Mouse (Mus musculus): Measurements from ENCODE around the gene Saysd1. TPM values are rescaled to one million over a fixed set of nuclear protein-coding genes. Genes with fewer than 3 reads are reported as not detected.

Gene Saysd1
- total and polyA plus RNA-seq, 3 experiments: 3.2 to 4.4 TPM; not detected in 1

GRCm38 (mm10) chr14:20120012-20120411 is 18.3 kb downstream of the Saysd1 start:
- H3K27ac ChIP-seq (ENCODE audit: control insufficient read depth, low read depth, low read length): no peak overlapping the region
- no peaks in the 10 kb centered on the region for H3K79me2 ChIP-seq (ENCODE audit: control insufficient read depth, insufficient read depth, low read length, poor library complexity)
- H3K9ac ChIP-seq (ENCODE audit: control insufficient read depth, low read depth, low read length, poor library complexity, severe bottlenecking): no peak overlapping the region
- peaks cover 3 to 6% of the 10 kb centered on the region in 2 experiments; a peak in 3 of 4 replicates for H3K27me3 ChIP-seq (ENCODE audit: control insufficient read depth in 1 of 2, insufficient read depth in 2 of 2, low read length in 2 of 2)
- TF ChIP-seq TCF12 (IDR thresholded peaks at IDR 0.05; ENCODE audit: low read depth, low read length) (no peak), TAL1 (IDR thresholded peaks at IDR 0.05; ENCODE audit: low read length) (no peak), E2F4 (IDR thresholded peaks at IDR 0.05; ENCODE audit: borderline replicate concordance, low read depth, low read length) (no peak), NELFE (IDR thresholded peaks at IDR 0.05; ENCODE audit: low read depth, low read length) (no peak), USF2 (IDR thresholded peaks at IDR 0.05; ENCODE audit: borderline replicate concordance in 1 of 2, insufficient read depth in 1 of 2, low read depth in 1 of 2, low read length in 2 of 2) (no peak), UBTF (IDR thresholded peaks at IDR 0.05; ENCODE audit: borderline replicate concordance, insufficient read depth, low read depth, low read length) (no peak), CHD2 (IDR thresholded peaks at IDR 0.05; ENCODE audit: low read length) (no peak), NRF1 (IDR thresholded peaks at IDR 0.05; ENCODE audit: insufficient read depth, low read depth, low read length, poor library complexity, severe bottlenecking) (no peak), KAT2A (conservative IDR thresholded peaks at IDR 0.05; ENCODE audit: low read depth, low read length) (no peak), JUND (IDR thresholded peaks at IDR 0.05; ENCODE audit: low read depth, low read length) (no peak)
- H3K4me3 ChIP-seq (ENCODE audit: control insufficient read depth in 1 of 2, insufficient read depth in 1 of 2, low read depth in 2 of 2, low read length in 2 of 2): no peak overlapping the region
- no peaks in the 10 kb centered on the region for H3K9me3 ChIP-seq (replicated peaks; ENCODE audit: insufficient read depth, low read length)
- H3K36me3 ChIP-seq (ENCODE audit: control insufficient read depth in 1 of 2, insufficient read depth in 2 of 2, low read length in 2 of 2): no peaks in the 10 kb centered on the region
- DNase-seq (ENCODE audit: low read depth, low spot score): no peak
- H3K4me1 ChIP-seq (ENCODE audit: control insufficient read depth in 1 of 2, insufficient read depth in 2 of 2, low read length in 2 of 2): no peaks in the 10 kb centered on the region

- no peak overlapping the region for H3K27ac ChIP-seq (ENCODE audit: control insufficient read depth, low read depth, low read length)
- peaks cover 3 to 6% of the 10 kb centered on the region in 2 experiments; a peak in 3 of 4 replicates for H3K27me3 ChIP-seq (ENCODE audit: control insufficient read depth in 1 of 2, insufficient read depth in 2 of 2, low read length in 2 of 2)
- no peak for DNase-seq (ENCODE audit: low read depth, low spot score)
- H3K4me3 ChIP-seq (ENCODE audit: control insufficient read depth in 1 of 2, insufficient read depth in 1 of 2, low read depth in 2 of 2, low read length in 2 of 2): no peak overlapping the region
- TF ChIP-seq CHD2 (IDR thresholded peaks at IDR 0.05; ENCODE audit: low read length) (no peak), HCFC1 (IDR thresholded peaks at IDR 0.05; ENCODE audit: low read depth, low read length) (no peak), POLR2A (IDR thresholded peaks at IDR 0.05; ENCODE audit: control insufficient read depth in 1 of 2, insufficient read depth in 1 of 2, low read depth in 1 of 2, low read length in 2 of 2, poor library complexity in 1 of 2) (no peak), CHD1 (IDR thresholded peaks at IDR 0.05; ENCODE audit: low read depth, low read length) (no peak), USF1 (IDR thresholded peaks at IDR 0.05; ENCODE audit: low read depth, low read length) (no peak), SIN3A (IDR thresholded peaks at IDR 0.05; ENCODE audit: low read length) (no peak)
- no peaks in the 10 kb centered on the region for H3K36me3 ChIP-seq (ENCODE audit: control insufficient read depth in 1 of 2, insufficient read depth in 2 of 2, low read length in 2 of 2)
- no peak overlapping the region for H3K9ac ChIP-seq (ENCODE audit: control insufficient read depth, low read depth, low read length, poor library complexity, severe bottlenecking)
- H3K9me3 ChIP-seq (replicated peaks; ENCODE audit: insufficient read depth, low read length): no peaks in the 10 kb centered on the region
- no peaks in the 10 kb centered on the region for H3K79me2 ChIP-seq (ENCODE audit: control insufficient read depth, insufficient read depth, low read length, poor library complexity)
- H3K4me1 ChIP-seq (ENCODE audit: control insufficient read depth in 1 of 2, insufficient read depth in 2 of 2, low read length in 2 of 2): no peaks in the 10 kb centered on the region
Observed at GRCm38 (mm10) chr14:20116149-20116605, 22.2 kb downstream of the Saysd1 start.

All from MEL (cell line).